Mouse (Mus musculus): ENCODE data around the gene Gpd1. TPM values are rescaled to one million over a fixed set of nuclear protein-coding genes. Genes with fewer than 3 reads are reported as not detected.
"Not testable (repeated sequence)": the region's sequence is repeated elsewhere in the genome, so short reads cannot be mapped to it uniquely, and the experiment has no call there.

The Gpd1 gene
- polyA plus RNA-seq, 1 experiment, result 16.6 TPM

- Histone ChIP-seq H3K4me1 (ENCODE audit: control insufficient read depth, insufficient read depth, low read length) (peaks cover 15% of the 10 kb centered on the region), H3K27me3 (ENCODE audit: control insufficient read depth, insufficient read depth, low read length) (no peaks in the 10 kb centered on the region), H3K27ac (ENCODE audit: control insufficient read depth, insufficient read depth, low read depth, low read length) (peak overlapping the region; percentile 82), H3K36me3 (ENCODE audit: control insufficient read depth, insufficient read depth, low read length) (no peaks in the 10 kb centered on the region), H3K4me3 (ENCODE audit: control insufficient read depth, low read depth, low read length) (no peak overlapping the region)
- TF ChIP-seq CTCF (IDR thresholded peaks at IDR 0.05; ENCODE audit: control insufficient read depth, insufficient read depth, insufficient replicate concordance, low read depth, low read length), result no peak
These were observed 6.4 kb downstream of the Gpd1 start for GRCm38 (mm10) chr15:99723515-99724291.

- Histone ChIP-seq H3K36me3 (ENCODE audit: control insufficient read depth, insufficient read depth, low read length) (no peaks in the 10 kb centered on the region), H3K27ac (ENCODE audit: control insufficient read depth, insufficient read depth, low read depth, low read length) (peak overlapping the region; percentile 82), H3K4me3 (ENCODE audit: control insufficient read depth, low read depth, low read length) (no peak overlapping the region; the same call in 1 of the 2 replicates), H3K4me1 (ENCODE audit: control insufficient read depth, insufficient read depth, low read length) (peaks cover 15% of the 10 kb centered on the region), H3K27me3 (ENCODE audit: control insufficient read depth, insufficient read depth, low read length) (no peaks in the 10 kb centered on the region)
- no peak for TF ChIP-seq POLR2A (IDR thresholded peaks at IDR 0.05; ENCODE audit: control insufficient read depth, low read depth, low read length)
- no peak for TF ChIP-seq CTCF (IDR thresholded peaks at IDR 0.05; ENCODE audit: control insufficient read depth, insufficient read depth, insufficient replicate concordance, low read depth, low read length)
These were observed 7.1 kb downstream of the Gpd1 start for GRCm38 (mm10) chr15:99724292-99725021.

DNA sequence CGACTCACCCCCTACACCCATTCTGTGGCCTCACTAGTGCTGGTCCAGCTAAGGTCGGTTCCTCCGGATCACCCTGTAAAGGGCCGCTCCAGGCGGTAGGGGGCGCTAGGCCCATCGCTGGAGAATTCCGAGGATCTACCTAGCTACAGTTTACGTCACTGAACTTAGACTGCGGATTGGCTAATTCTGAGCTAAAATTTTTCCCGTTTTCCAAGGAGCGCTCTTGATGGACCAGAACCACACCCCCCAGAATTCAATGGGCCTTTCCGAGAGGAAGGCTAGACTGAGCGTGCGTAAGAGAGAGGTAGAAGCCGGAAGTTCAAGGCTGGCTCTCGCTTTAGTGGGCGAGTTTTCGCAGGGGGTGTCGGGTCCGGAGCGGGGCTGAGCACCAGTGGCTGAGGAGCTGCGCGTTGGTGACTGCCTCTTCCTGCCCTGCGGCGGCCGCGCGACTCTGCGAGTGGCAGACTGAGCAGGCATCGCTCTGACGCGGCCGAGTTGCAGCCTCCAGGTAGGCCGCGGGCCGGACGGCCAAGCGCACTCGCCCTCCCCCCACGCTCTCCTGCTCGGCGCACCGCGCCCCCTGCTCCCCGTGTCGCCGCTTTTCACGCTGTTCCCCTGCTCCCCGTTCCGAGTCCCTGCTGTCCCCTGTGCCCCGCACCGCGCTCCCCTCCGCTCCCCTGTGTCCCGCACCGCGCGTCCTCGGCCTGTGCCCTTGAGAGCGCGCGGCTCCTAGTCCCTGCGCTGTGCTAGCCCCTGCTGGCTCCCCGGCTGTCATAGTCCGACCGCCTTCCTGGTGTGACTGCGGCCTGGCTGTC is 8.2 kb downstream of the Gpd1 start, which contains the start of gene Cox14:
Cox14 (plus strand) TSS at position 278 of the 815 bp plus-strand sequence.
- Histone ChIP-seq H3K4me3 (ENCODE audit: control insufficient read depth, low read depth, low read length) (peak within 1 kb of the TSS; percentile 93), H3K36me3 (ENCODE audit: control insufficient read depth, insufficient read depth, low read length) (no peaks in the 10 kb centered on the region), H3K27me3 (ENCODE audit: control insufficient read depth, insufficient read depth, low read length) (no peaks in the 10 kb centered on the region), H3K4me1 (ENCODE audit: control insufficient read depth, insufficient read depth, low read length) (peaks cover 15% of the 10 kb centered on the region), H3K27ac (ENCODE audit: control insufficient read depth, insufficient read depth, low read depth, low read length) (peak within 1 kb of the TSS; percentile 82)
- TF ChIP-seq POLR2A (IDR thresholded peaks at IDR 0.05; ENCODE audit: control insufficient read depth, low read depth, low read length) (peak; percentile 71), CTCF (IDR thresholded peaks at IDR 0.05; ENCODE audit: control insufficient read depth, insufficient read depth, insufficient replicate concordance, low read depth, low read length) (peak; percentile 99)

DNA sequence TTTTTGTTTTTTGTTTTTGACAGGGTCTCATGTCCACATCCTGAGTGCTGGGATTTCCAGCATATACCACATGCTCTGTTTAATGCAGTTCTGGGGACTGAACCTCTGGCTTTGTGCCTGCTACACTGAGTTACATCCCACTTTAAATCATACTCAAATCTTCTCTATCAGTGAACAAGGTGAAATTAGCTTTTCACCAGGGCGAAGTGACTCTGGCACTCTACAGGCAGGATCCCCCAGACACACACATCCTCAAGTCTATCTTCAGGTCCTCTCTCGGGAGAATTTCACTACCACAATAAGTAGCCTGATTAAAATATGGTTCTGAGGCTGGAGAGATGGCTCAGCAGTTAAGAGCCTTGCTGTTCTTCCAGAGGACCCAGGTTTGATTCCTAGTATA is 9.2 kb downstream of the Gpd1 start:
- TF ChIP-seq CTCF (IDR thresholded peaks at IDR 0.05; ENCODE audit: control insufficient read depth, insufficient read depth, insufficient replicate concordance, low read depth, low read length), result no peak
- TF ChIP-seq POLR2A (IDR thresholded peaks at IDR 0.05; ENCODE audit: control insufficient read depth, low read depth, low read length), result no peak
- no peaks in the 10 kb centered on the region for H3K36me3 ChIP-seq (ENCODE audit: control insufficient read depth, insufficient read depth, low read length)
- no peaks in the 10 kb centered on the region for H3K27me3 ChIP-seq (ENCODE audit: control insufficient read depth, insufficient read depth, low read length)
- no peak overlapping the region for H3K4me3 ChIP-seq (ENCODE audit: control insufficient read depth, low read depth, low read length)
- H3K27ac ChIP-seq (ENCODE audit: control insufficient read depth, insufficient read depth, low read depth, low read length), result no peak overlapping the region
- peaks cover 15% of the 10 kb centered on the region for H3K4me1 ChIP-seq (ENCODE audit: control insufficient read depth, insufficient read depth, low read length)

DNA sequence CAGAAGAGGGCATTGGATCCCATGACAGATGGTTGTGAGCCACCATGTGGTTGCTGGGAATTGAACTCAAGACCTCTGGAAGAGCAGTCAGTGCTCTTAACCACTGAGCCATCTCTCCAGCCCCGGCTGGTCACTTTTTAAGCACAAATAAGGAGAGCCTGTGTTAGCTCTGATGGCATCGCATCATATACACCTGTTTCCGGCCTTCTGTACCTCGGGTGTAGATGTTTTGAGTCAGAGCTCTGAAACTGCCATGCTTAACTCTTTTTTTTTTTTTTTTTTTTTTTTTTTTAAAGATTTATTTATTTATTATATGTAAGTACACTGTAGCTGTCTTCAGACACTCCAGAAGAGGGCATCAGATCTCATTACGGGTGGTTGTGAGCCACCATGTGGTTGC is 9.7 kb downstream of the Gpd1 start:
- H3K4me3 ChIP-seq (ENCODE audit: control insufficient read depth, low read depth, low read length); H3K36me3 ChIP-seq (ENCODE audit: control insufficient read depth, insufficient read depth, low read length): not testable (repeated sequence)

GRCm38 (mm10) chr15:99727525-99727924 is 10.2 kb downstream of the Gpd1 start:
- Histone ChIP-seq H3K4me3 (ENCODE audit: control insufficient read depth, low read depth, low read length) (no peak overlapping the region), H3K27me3 (ENCODE audit: control insufficient read depth, insufficient read depth, low read length) (no peaks in the 10 kb centered on the region), H3K36me3 (ENCODE audit: control insufficient read depth, insufficient read depth, low read length) (no peaks in the 10 kb centered on the region), H3K27ac (ENCODE audit: control insufficient read depth, insufficient read depth, low read depth, low read length) (no peak overlapping the region), H3K4me1 (ENCODE audit: control insufficient read depth, insufficient read depth, low read length) (peaks cover 15% of the 10 kb centered on the region)
- TF ChIP-seq CTCF (IDR thresholded peaks at IDR 0.05; ENCODE audit: control insufficient read depth, insufficient read depth, insufficient replicate concordance, low read depth, low read length) (no peak), POLR2A (IDR thresholded peaks at IDR 0.05; ENCODE audit: control insufficient read depth, low read depth, low read length) (no peak)

More for the DNA sequence above, 9.7 kb downstream of the Gpd1 start:
- not testable (repeated sequence) for H3K27me3 ChIP-seq (ENCODE audit: control insufficient read depth, insufficient read depth, low read length); H3K27ac ChIP-seq (ENCODE audit: control insufficient read depth, insufficient read depth, low read depth, low read length)
- peaks cover 15% of the 10 kb centered on the region for H3K4me1 ChIP-seq (ENCODE audit: control insufficient read depth, insufficient read depth, low read length)

DNA sequence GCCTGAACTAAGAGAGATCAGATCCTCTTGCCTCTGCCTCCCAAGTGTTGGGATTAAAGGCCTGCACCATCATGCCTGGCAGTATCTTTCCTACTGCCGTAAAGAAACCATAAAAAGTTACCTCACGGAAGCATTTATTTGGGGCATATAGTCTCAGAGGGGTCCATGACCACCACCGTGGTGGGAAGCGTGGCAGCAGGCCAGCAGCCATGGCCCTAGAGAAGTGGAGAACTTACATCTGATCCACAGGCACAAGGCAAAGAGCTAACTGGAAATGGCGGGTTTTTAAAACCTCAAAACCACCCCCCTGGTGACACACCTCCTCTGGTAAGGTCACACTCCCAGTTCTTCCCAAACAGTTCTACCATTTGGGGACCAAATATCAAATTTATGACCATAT is 10.9 kb downstream of the Gpd1 start:
- Histone ChIP-seq H3K27me3 (ENCODE audit: control insufficient read depth, insufficient read depth, low read length) (no peaks in the 10 kb centered on the region), H3K4me1 (ENCODE audit: control insufficient read depth, insufficient read depth, low read length) (peaks cover 15% of the 10 kb centered on the region), H3K36me3 (ENCODE audit: control insufficient read depth, insufficient read depth, low read length) (no peaks in the 10 kb centered on the region), H3K4me3 (ENCODE audit: control insufficient read depth, low read depth, low read length) (no peak overlapping the region), H3K27ac (ENCODE audit: control insufficient read depth, insufficient read depth, low read depth, low read length) (no peak overlapping the region)
- no peak for TF ChIP-seq CTCF (IDR thresholded peaks at IDR 0.05; ENCODE audit: control insufficient read depth, insufficient read depth, insufficient replicate concordance, low read depth, low read length)

Data from testis, adult 2 months (tissue).